Mouse (Mus musculus): ENCODE measurements around the gene Smarca4. TPM values are rescaled to one million over a fixed set of nuclear protein-coding genes. Genes with fewer than 3 reads are reported as not detected.

Smarca4 gene
- polyA plus RNA-seq, 1 experiment from 2014 or later, result 51.1 TPM

DNA sequence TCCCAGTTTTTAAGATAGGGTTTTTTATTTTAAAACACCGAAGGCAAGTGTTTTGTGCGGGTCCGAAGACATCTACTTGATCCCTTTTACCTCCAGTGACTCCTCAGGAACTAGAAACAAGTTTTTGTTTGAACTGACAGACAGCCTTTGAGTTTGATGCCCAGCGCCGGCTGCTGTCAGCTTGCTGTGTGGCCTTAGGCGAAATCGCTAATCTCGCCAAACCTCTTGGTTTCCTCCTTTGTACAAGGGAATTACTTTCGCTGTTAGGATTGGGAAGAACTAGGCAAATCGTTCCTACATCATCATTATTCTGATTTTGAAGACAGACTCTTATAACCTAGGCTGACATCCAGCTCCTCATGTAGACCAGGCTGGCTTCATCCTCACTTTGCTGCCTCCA is 1.1 kb downstream of the Smarca4 start:
- ATAC-seq (ENCODE audit: insufficient number of reproducible peaks, insufficient read depth, low FRiP score, low read depth), result no peak
- H3K4me2 ChIP-seq (ENCODE audit: low read length), result peak overlapping the region; percentile 80
- WGBS, result 9% methylated on average over 10 of the region's 10 CpGs
- no peaks in the 10 kb centered on the region for H3K27me3 ChIP-seq (ENCODE audit: control insufficient read depth, insufficient read depth, low read length)
- H3K9me3 ChIP-seq (ENCODE audit: control insufficient read depth, low read length), result no peaks in the 10 kb centered on the region
- H3K4me1 ChIP-seq (ENCODE audit: control insufficient read depth in 2 of 2, insufficient read depth in 2 of 2, low read length in 2 of 2), result peaks cover 3 to 7% of the 10 kb centered on the region in 2 experiments; a peak in 1 of 4 replicates
- no peaks in the 10 kb centered on the region for H3K36me3 ChIP-seq (ENCODE audit: control insufficient read depth, insufficient read depth, low read length)
- peak overlapping the region; percentile 96 for H3K27ac ChIP-seq (replicated peaks in 1 of 2; ENCODE audit: control insufficient read depth in 1 of 2, insufficient read depth in 1 of 2, low read depth in 2 of 2, low read length in 2 of 2)
- H3K9ac ChIP-seq (ENCODE audit: low read length), result peak overlapping the region; percentile 94
- H3K4me3 ChIP-seq (ENCODE audit: control insufficient read depth in 1 of 2, insufficient read depth in 1 of 2, low read depth in 1 of 2, low read length in 2 of 2), result peak overlapping the region; percentile 80 to 82

DNA sequence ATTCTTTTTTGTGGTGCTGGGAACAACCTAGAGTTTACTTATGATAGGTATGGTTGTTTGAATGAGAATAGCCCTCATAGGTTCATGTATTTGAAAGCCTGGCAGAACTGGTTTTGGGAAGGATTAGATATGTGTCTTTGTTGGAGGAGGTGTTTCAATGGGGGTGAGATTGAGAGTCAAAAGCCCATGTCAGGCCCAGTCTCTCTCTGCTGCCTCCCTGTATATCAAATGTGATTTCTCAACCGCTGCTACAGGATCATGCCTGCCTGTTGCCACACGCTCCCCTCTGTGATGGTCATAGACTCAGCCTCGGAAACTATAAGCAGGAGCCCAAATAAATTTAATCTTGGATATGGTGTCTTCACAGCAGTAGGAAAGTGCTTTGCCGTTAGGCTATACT is 4.3 kb downstream of the Smarca4 start:
- H3K9ac ChIP-seq (ENCODE audit: low read length), result no peak overlapping the region
- WGBS, result 87% methylated on average over 4 of the region's 4 CpGs
- H3K4me3 ChIP-seq (ENCODE audit: control insufficient read depth in 1 of 2, insufficient read depth in 1 of 2, low read depth in 1 of 2, low read length in 2 of 2), result no peak overlapping the region
- H3K4me2 ChIP-seq (ENCODE audit: low read length), result no peak overlapping the region
- no peaks in the 10 kb centered on the region for H3K27me3 ChIP-seq (ENCODE audit: control insufficient read depth, insufficient read depth, low read length)
- ATAC-seq (ENCODE audit: insufficient number of reproducible peaks, insufficient read depth, low FRiP score, low read depth), result no peak
- peaks cover 3 to 13% of the 10 kb centered on the region in 2 experiments; a peak in 2 of 4 replicates for H3K4me1 ChIP-seq (ENCODE audit: control insufficient read depth in 2 of 2, insufficient read depth in 2 of 2, low read length in 2 of 2)
- no peaks in the 10 kb centered on the region for H3K36me3 ChIP-seq (ENCODE audit: control insufficient read depth, insufficient read depth, low read length)
- H3K27ac ChIP-seq (replicated peaks in 1 of 2; ENCODE audit: control insufficient read depth in 1 of 2, insufficient read depth in 1 of 2, low read depth in 2 of 2, low read length in 2 of 2), result no peak overlapping the region
- no peaks in the 10 kb centered on the region for H3K9me3 ChIP-seq (ENCODE audit: control insufficient read depth, low read length)

DNA sequence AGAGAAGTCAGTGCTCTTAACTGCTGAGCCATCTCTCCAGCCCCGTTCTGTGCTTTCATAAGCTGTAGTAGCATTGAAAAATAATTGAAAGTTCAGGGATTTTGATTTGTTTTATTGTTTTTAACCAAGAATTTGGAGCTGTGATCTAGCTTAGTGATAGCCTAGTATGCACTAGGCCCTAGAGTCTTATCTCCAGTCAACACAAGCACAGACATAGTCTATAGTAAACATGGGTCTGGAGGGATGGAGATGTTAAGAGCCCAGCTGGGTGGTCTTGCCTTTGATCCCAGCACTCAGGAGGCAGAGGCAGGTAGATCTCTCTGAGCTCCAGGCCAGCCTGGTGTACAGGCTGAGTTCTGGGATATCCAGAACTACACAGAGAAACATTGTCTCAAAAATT is 6.7 kb downstream of the Smarca4 start:
- Histone ChIP-seq H3K9ac (ENCODE audit: low read length) (no peak overlapping the region), H3K27me3 (ENCODE audit: control insufficient read depth, insufficient read depth, low read length) (no peaks in the 10 kb centered on the region), H3K36me3 (ENCODE audit: control insufficient read depth, insufficient read depth, low read length) (no peaks in the 10 kb centered on the region), H3K27ac (replicated peaks in 1 of 2; ENCODE audit: control insufficient read depth in 1 of 2, insufficient read depth in 1 of 2, low read depth in 2 of 2, low read length in 2 of 2) (no peak overlapping the region), H3K9me3 (ENCODE audit: control insufficient read depth, low read length) (no peaks in the 10 kb centered on the region), H3K4me3 (ENCODE audit: control insufficient read depth in 1 of 2, insufficient read depth in 1 of 2, low read depth in 1 of 2, low read length in 2 of 2) (no peak overlapping the region), H3K4me2 (ENCODE audit: low read length) (no peak overlapping the region), H3K4me1 (ENCODE audit: control insufficient read depth in 2 of 2, insufficient read depth in 2 of 2, low read length in 2 of 2) (peaks cover 0 to 10% of the 10 kb centered on the region in 2 experiments; a peak in 1 of 4 replicates)
- ATAC-seq (ENCODE audit: insufficient number of reproducible peaks, insufficient read depth, low FRiP score, low read depth), result no peak
- 94% methylated on average over 1 of the region's 1 CpGs for WGBS

DNA sequence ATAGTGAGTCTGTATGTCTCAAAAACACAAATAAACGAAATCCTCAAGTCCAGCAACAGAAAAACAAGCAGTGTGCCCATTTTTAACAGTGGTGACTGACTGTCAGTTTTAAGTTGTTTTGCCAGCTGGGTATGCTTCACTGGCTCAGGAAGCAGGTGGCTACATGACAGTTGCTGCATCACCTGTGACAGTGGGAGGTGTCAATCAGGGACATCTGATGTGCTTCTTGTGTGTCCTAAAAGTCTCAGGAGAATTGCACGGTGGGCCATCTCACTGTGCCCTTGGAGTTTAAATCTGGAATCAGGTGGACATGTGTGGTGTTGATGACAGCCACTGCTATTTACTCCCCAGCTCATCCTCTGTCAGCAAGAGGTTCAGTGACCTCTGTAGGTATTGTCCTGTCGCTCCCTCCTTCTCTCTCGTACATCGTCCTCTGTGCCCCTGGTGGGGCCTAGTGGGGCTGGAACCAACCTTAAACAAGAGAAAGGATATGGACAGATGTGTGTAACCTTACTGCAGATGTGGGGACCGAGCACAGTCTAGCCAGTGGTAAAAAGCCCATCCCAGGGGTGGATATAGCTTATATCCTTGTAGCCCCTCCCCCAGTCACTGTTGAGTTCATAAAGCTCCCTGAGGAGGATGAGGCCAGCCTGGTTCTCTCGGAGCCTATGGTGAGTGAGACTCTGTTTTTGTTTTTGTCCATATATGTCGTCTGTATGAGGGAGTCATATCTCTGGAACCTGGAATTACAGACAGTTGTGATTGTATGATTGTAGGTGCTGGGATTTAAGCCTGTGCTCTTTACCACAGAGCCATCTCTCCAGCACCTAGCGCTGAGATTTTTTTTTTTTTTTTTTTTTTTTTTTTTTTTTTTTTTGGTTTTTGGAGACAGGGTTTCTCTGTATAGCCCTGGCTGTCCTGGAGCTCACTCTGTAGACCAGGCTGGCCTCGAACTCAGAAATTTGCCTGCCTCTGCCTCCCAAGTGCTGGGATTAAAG is 9.7 kb downstream of the Smarca4 start:
- peaks cover 0 to 9% of the 10 kb centered on the region in 2 experiments; a peak in 1 of 4 replicates for H3K4me1 ChIP-seq (ENCODE audit: control insufficient read depth in 2 of 2, insufficient read depth in 2 of 2, low read length in 2 of 2)

DNA sequence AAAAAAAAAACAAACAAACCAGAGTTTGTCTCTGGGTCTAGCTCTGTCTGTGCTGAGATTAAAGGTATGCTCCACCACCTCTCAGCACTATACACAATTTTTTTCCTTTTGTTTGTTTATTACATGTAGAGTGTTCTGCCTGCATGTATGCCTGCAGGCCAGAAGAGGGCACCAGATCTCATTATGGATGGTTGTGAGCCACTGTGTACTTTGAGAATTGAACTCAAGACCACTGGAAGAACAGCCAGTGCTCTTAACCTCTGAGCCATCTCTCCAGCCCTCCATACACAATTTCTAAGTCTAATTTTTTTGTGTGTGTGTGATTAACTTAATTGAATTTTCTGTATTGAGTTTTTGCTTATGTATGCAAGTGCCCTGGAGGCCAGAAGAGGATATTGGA is 10.6 kb downstream of the Smarca4 start:
- no peak overlapping the region for H3K4me2 ChIP-seq (ENCODE audit: low read length)
- H3K4me3 ChIP-seq (ENCODE audit: control insufficient read depth in 1 of 2, insufficient read depth in 1 of 2, low read depth in 1 of 2, low read length in 2 of 2), result no peak overlapping the region
- no peaks in the 10 kb centered on the region for H3K27me3 ChIP-seq (ENCODE audit: control insufficient read depth, insufficient read depth, low read length)
- H3K9me3 ChIP-seq (ENCODE audit: control insufficient read depth, low read length), result no peaks in the 10 kb centered on the region
- no peak overlapping the region for H3K27ac ChIP-seq (replicated peaks in 1 of 2; ENCODE audit: control insufficient read depth in 1 of 2, insufficient read depth in 1 of 2, low read depth in 2 of 2, low read length in 2 of 2)
- ATAC-seq (ENCODE audit: insufficient number of reproducible peaks, insufficient read depth, low FRiP score, low read depth), result no peak
- no peaks in the 10 kb centered on the region; the same call in 1 of the 2 replicates for H3K36me3 ChIP-seq (ENCODE audit: control insufficient read depth, insufficient read depth, low read length)
- peaks cover 0 to 9% of the 10 kb centered on the region in 2 experiments; a peak in 1 of 4 replicates for H3K4me1 ChIP-seq (ENCODE audit: control insufficient read depth in 2 of 2, insufficient read depth in 2 of 2, low read length in 2 of 2)
- H3K9ac ChIP-seq (ENCODE audit: low read length), result no peak overlapping the region

More for the DNA sequence above, 9.7 kb downstream of the Smarca4 start:
- WGBS, result 87% methylated on average over 10 of the region's 10 CpGs
- Histone ChIP-seq H3K36me3 (ENCODE audit: control insufficient read depth, insufficient read depth, low read length) (no peaks in the 10 kb centered on the region), H3K4me3 (ENCODE audit: control insufficient read depth in 1 of 2, insufficient read depth in 1 of 2, low read depth in 1 of 2, low read length in 2 of 2) (no peak overlapping the region), H3K9ac (ENCODE audit: low read length) (no peak overlapping the region), H3K9me3 (ENCODE audit: control insufficient read depth, low read length) (no peaks in the 10 kb centered on the region), H3K27me3 (ENCODE audit: control insufficient read depth, insufficient read depth, low read length) (no peaks in the 10 kb centered on the region), H3K27ac (replicated peaks in 1 of 2; ENCODE audit: control insufficient read depth in 1 of 2, insufficient read depth in 1 of 2, low read depth in 2 of 2, low read length in 2 of 2) (no peak overlapping the region), H3K4me2 (ENCODE audit: low read length) (no peak overlapping the region)
- no peak for ATAC-seq (ENCODE audit: insufficient number of reproducible peaks, insufficient read depth, low FRiP score, low read depth)

DNA sequence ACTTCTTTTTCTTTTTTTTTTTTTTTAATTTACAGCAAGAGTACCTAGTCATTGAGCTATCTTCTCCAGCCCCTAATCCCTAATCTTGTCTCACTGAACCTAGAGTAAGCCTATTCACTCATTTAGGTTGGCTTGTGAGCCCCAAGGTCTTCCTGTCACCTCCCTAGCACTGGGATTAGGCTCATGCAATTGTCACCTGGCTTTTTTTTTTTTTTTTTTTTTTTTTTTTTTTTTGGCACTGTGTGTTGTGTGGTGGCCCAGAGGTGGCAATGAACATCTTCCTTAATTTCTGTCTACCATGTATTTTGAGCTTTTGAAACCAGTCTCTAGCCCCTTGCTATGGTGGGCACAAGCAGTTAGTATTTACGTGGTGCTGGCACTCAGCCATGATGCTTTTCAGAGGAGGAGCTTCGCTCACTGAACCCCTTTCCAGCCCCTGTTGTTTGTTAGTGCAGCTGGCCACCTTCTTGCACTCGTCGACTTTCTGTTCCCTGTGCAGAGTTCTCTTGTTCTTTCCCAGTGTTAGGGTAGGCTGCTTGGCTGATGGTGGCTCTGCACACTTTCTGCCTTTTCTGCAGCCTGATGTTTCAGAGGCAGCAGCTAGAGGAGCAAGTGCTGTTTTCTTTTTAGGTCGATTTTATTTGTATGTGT is 11.3 kb downstream of the Smarca4 start:
- H3K4me3 ChIP-seq (ENCODE audit: control insufficient read depth in 1 of 2, insufficient read depth in 1 of 2, low read depth in 1 of 2, low read length in 2 of 2), result no peak overlapping the region
- WGBS, result 74% methylated on average over 5 of the region's 5 CpGs

DNA sequence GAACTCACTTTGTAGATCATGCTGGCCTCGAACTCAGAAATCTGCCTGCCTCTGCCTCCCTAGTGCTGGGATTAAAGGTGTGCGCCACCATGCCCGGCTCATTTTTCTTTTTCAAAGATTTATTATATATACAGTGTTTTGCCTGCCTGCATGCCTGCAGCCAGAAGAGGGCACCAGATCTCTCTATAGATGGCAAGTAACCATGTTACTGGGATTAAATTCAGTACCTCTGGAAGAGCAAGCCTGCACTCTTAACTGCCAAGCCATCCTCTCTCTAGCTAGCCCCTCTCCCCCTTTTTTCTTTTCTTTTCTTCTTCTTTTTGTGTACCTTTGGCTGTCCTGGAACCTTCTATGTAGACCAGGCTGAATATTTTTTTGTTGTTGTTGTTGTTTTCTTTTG is 14.7 kb downstream of the Smarca4 start:
- ATAC-seq (ENCODE audit: insufficient number of reproducible peaks, insufficient read depth, low FRiP score, low read depth), result no peak
- Histone ChIP-seq H3K4me3 (ENCODE audit: control insufficient read depth in 1 of 2, insufficient read depth in 1 of 2, low read depth in 1 of 2, low read length in 2 of 2) (no peak overlapping the region), H3K36me3 (ENCODE audit: control insufficient read depth, insufficient read depth, low read length) (peaks cover 33% of the 10 kb centered on the region), H3K27ac (replicated peaks in 1 of 2; ENCODE audit: control insufficient read depth in 1 of 2, insufficient read depth in 1 of 2, low read depth in 2 of 2, low read length in 2 of 2) (no peak overlapping the region), H3K4me1 (ENCODE audit: control insufficient read depth in 2 of 2, insufficient read depth in 2 of 2, low read length in 2 of 2) (peaks cover 5 to 9% of the 10 kb centered on the region in 2 experiments; a peak in 3 of 4 replicates), H3K9ac (ENCODE audit: low read length) (no peak overlapping the region), H3K27me3 (ENCODE audit: control insufficient read depth, insufficient read depth, low read length) (no peaks in the 10 kb centered on the region), H3K4me2 (ENCODE audit: low read length) (no peak overlapping the region), H3K9me3 (ENCODE audit: control insufficient read depth, low read length) (no peaks in the 10 kb centered on the region)
- 81% methylated on average over 3 of the region's 3 CpGs for WGBS

More for the DNA sequence above, 11.3 kb downstream of the Smarca4 start:
- H3K27me3 ChIP-seq (ENCODE audit: control insufficient read depth, insufficient read depth, low read length), result no peaks in the 10 kb centered on the region
- no peak for ATAC-seq (ENCODE audit: insufficient number of reproducible peaks, insufficient read depth, low FRiP score, low read depth)
- peak overlapping the region; percentile 25; the same call in 1 of the 2 replicates for H3K9ac ChIP-seq (ENCODE audit: low read length)
- peaks cover 0 to 9% of the 10 kb centered on the region in 2 experiments; a peak in 1 of 4 replicates for H3K4me1 ChIP-seq (ENCODE audit: control insufficient read depth in 2 of 2, insufficient read depth in 2 of 2, low read length in 2 of 2)
- no peaks in the 10 kb centered on the region for H3K9me3 ChIP-seq (ENCODE audit: control insufficient read depth, low read length)
- H3K27ac ChIP-seq (replicated peaks in 1 of 2; ENCODE audit: control insufficient read depth in 1 of 2, insufficient read depth in 1 of 2, low read depth in 2 of 2, low read length in 2 of 2), result no peak overlapping the region
- H3K4me2 ChIP-seq (ENCODE audit: low read length), result no peak overlapping the region
- H3K36me3 ChIP-seq (ENCODE audit: control insufficient read depth, insufficient read depth, low read length), result no peaks in the 10 kb centered on the region; the same call in 1 of the 2 replicates

All from heart, embryonic 14.5 days (tissue).